Mouse (Mus musculus) lung, embryonic 16.5 days (tissue): ENCODE measurements around the gene Psmd1. TPM values are rescaled to one million over a fixed set of nuclear protein-coding genes. Genes with fewer than 3 reads are reported as not detected.
"Not testable (repeated sequence)": the region's sequence is repeated elsewhere in the genome, so short reads cannot be mapped to it uniquely, and the experiment has no call there.

Source experiments
- ATAC-seq: fragments of 200-750 bp; cut with Nextera tagmentation; 2 replicates; pipeline ENCODE4 v1.8.0; 2017; ENCODE audit warnings: low read depth, mild to moderate bottlenecking, moderate library complexity
- H3K27ac ChIP-seq: fragments of 300-500 bp; sonication (generic); 2 replicates; pipeline ENCODE4 v1.5.1; 2014; ENCODE audit warnings: mild to moderate bottlenecking, control low read depth, low read length
- H3K27me3 ChIP-seq: fragments of 300-500 bp; sonication (generic); 2 replicates; pipeline ENCODE4 v1.6.1; 2014; ENCODE audit warnings: low read depth, low read length, mixed read lengths; ENCODE audit not compliant: control insufficient read depth, insufficient read depth
- H3K36me3 ChIP-seq: fragments of 300-500 bp; sonication (generic); 2 replicates; pipeline ENCODE4 v1.6.1; 2014; ENCODE audit warnings: low read length; ENCODE audit not compliant: control insufficient read depth, insufficient read depth
- H3K4me1 ChIP-seq: fragments of 300-500 bp; sonication (generic); replicated peaks from 2 replicates; pipeline ENCODE4 v1.6.1; 2014; ENCODE audit warnings: low read length, mixed read lengths; ENCODE audit not compliant: control insufficient read depth, insufficient read depth
- H3K4me2 ChIP-seq: fragments of 300-500 bp; sonication (generic); 2 replicates; pipeline ENCODE4 v1.6.1; 2014; ENCODE audit warnings: low read depth, low read length, control low read depth
- H3K4me3 ChIP-seq: fragments of 300-500 bp; sonication (generic); 2 replicates; pipeline ENCODE4 v1.5.1; 2014; ENCODE audit warnings: mild to moderate bottlenecking, low read length, control low read depth
- H3K9ac ChIP-seq: fragments of 300-500 bp; sonication (generic); 2 replicates; pipeline ENCODE4 v1.6.1; 2014; ENCODE audit warnings: low read length, control low read depth
- H3K9me3 ChIP-seq: fragments of 300-500 bp; sonication (generic); 2 replicates; pipeline ENCODE4 v1.6.1; 2016; ENCODE audit warnings: low read length; ENCODE audit not compliant: control insufficient read depth
- WGBS: fragments of 180-500 bp; shearing (Covaris S2); extraction: QIAGEN DNeasy Blood & Tissue Kit; methylation state at CpG from one replicate; pipeline ENCODE4 v1.1.7; 2014; 5-methylcytosine and 5-hydroxymethylcytosine counted together
- polyA plus RNA-seq: library from polyadenylated mRNA; unstranded; fragments of >200 nt; fragmentation: Nextera tagmentation; extraction: Ambion mirVana; gene quantifications from 2 replicates; pipeline ENCODE4 v1.2.1, GENCODE M21; 2015

Gene Psmd1
- polyA plus RNA-seq: 147 and 155 TPM in 2 replicates

- H3K9ac ChIP-seq: peak within 1 kb of the TSS; percentile 98
- H3K4me2 ChIP-seq: peak within 1 kb of the TSS; percentile 98
- ATAC-seq: peak; percentile 94
These were observed at the start of gene Psmd1 for GRCm38 (mm10) chr1:86064271-86064991. TSS of gene Psmd1 (plus strand) at chr1:86064387.

GRCm38 (mm10) chr1:86015758-86016157 is 48.4 kb upstream of the Psmd1 start:
- not testable (repeated sequence) for H3K36me3 ChIP-seq, H3K4me1 ChIP-seq, H3K27ac ChIP-seq, ATAC-seq, H3K4me3 ChIP-seq, H3K4me2 ChIP-seq, H3K9ac ChIP-seq, H3K9me3 ChIP-seq
- WGBS: 91% methylated on average over 9 of the region's 9 CpGs
- H3K27me3 ChIP-seq: peaks cover 20% of the 10 kb centered on the region

More at GRCm38 (mm10) chr1:86064271-86064991, at the start of gene Psmd1:
- WGBS: under 1% methylated on average over 47 of the region's 47 CpGs
- Histone ChIP-seq H3K27ac (peak within 1 kb of the TSS; percentile 78), H3K9me3 (no peaks in the 10 kb centered on the region), H3K4me1 (peaks cover 12% of the 10 kb centered on the region), H3K27me3 (no peaks in the 10 kb centered on the region), H3K36me3 (no peaks in the 10 kb centered on the region), H3K4me3 (peak within 1 kb of the TSS; percentile 99)

GRCm38 (mm10) chr1:86016516-86016915 is 47.7 kb upstream of the Psmd1 start, which contains the start of gene Spata3:
TSS of gene Spata3 (plus strand) at chr1:86016816.
- no peak within 1 kb of the TSS for H3K4me2 ChIP-seq
- WGBS: 79% methylated on average over 8 of the region's 8 CpGs
- H3K27me3 ChIP-seq: peaks cover 20% of the 10 kb centered on the region
- no peak within 1 kb of the TSS for H3K4me3 ChIP-seq
- no peaks in the 10 kb centered on the region for H3K36me3 ChIP-seq
- ATAC-seq: no peak
- no peaks in the 10 kb centered on the region for H3K9me3 ChIP-seq
- H3K4me1 ChIP-seq: peaks cover 3% of the 10 kb centered on the region; the same call in 1 of the 2 replicates
- H3K27ac ChIP-seq: no peak within 1 kb of the TSS
- H3K9ac ChIP-seq: no peak within 1 kb of the TSS

- Histone ChIP-seq H3K4me3 (peak overlapping the region; percentile 53), H3K27me3 (peaks cover 20% of the 10 kb centered on the region), H3K4me1 (peaks cover 3% of the 10 kb centered on the region; the same call in 1 of the 2 replicates), H3K9me3 (no peaks in the 10 kb centered on the region), H3K36me3 (no peaks in the 10 kb centered on the region), H3K27ac (no peak overlapping the region), H3K4me2 (peak overlapping the region; percentile 87), H3K9ac (peak overlapping the region; percentile 64)
- WGBS: 3% methylated on average over 54 of the region's 60 CpGs
- peak; percentile 60 for ATAC-seq
These were observed 45.7 kb upstream of the Psmd1 start for GRCm38 (mm10) chr1:86018235-86019055.

- H3K4me3 ChIP-seq: no peak overlapping the region
- no peak overlapping the region for H3K9ac ChIP-seq
- H3K4me2 ChIP-seq: no peak overlapping the region
- peaks cover 3% of the 10 kb centered on the region; the same call in 1 of the 2 replicates for H3K4me1 ChIP-seq
- peaks cover 20% of the 10 kb centered on the region for H3K27me3 ChIP-seq
- 69% methylated on average over 11 of the region's 11 CpGs for WGBS
- ATAC-seq: no peak
- H3K9me3 ChIP-seq: no peaks in the 10 kb centered on the region
- H3K27ac ChIP-seq: no peak overlapping the region
- no peaks in the 10 kb centered on the region for H3K36me3 ChIP-seq
These were observed 42.7 kb upstream of the Psmd1 start for GRCm38 (mm10) chr1:86021365-86021989.

GRCm38 (mm10) chr1:86032273-86032987 is 31.8 kb upstream of the Psmd1 start:
- no peak overlapping the region for H3K4me2 ChIP-seq
- no peak overlapping the region for H3K4me3 ChIP-seq
- no peaks in the 10 kb centered on the region for H3K4me1 ChIP-seq
- H3K27me3 ChIP-seq: no peaks in the 10 kb centered on the region; the same call in 1 of the 2 replicates
- ATAC-seq: no peak
- no peak overlapping the region for H3K9ac ChIP-seq
- no peak overlapping the region for H3K27ac ChIP-seq
- 14% methylated on average over 11 of the region's 11 CpGs for WGBS
- H3K36me3 ChIP-seq: no peaks in the 10 kb centered on the region
- H3K9me3 ChIP-seq: no peaks in the 10 kb centered on the region

- Histone ChIP-seq H3K4me3 (no peak overlapping the region), H3K9me3 (peaks cover 4% of the 10 kb centered on the region; the same call in 1 of the 2 replicates), H3K36me3 (no peaks in the 10 kb centered on the region), H3K27ac (peak overlapping the region; percentile 61; the same call in 1 of the 2 replicates), H3K27me3 (no peaks in the 10 kb centered on the region), H3K4me1 (no peaks in the 10 kb centered on the region), H3K4me2 (no peak overlapping the region), H3K9ac (no peak overlapping the region)
- 41% methylated on average over 3 of the region's 3 CpGs for WGBS
- peak; percentile 78 for ATAC-seq
These were observed 25.8 kb upstream of the Psmd1 start for GRCm38 (mm10) chr1:86038191-86038951.

GRCm38 (mm10) chr1:86040131-86040530 is 24.1 kb upstream of the Psmd1 start:
- Histone ChIP-seq H3K4me3 (no peak overlapping the region), H3K36me3 (no peaks in the 10 kb centered on the region), H3K4me2 (no peak overlapping the region), H3K27me3 (peaks cover 12% of the 10 kb centered on the region), H3K9me3 (peaks cover 4% of the 10 kb centered on the region; the same call in 1 of the 2 replicates), H3K4me1 (no peaks in the 10 kb centered on the region), H3K9ac (no peak overlapping the region), H3K27ac (no peak overlapping the region)
- WGBS: 51% methylated on average over 4 of the region's 4 CpGs
- ATAC-seq: no peak
